10 mouse cellular contexts compared by ENCODE assay signal in the genomic region with DNA sequence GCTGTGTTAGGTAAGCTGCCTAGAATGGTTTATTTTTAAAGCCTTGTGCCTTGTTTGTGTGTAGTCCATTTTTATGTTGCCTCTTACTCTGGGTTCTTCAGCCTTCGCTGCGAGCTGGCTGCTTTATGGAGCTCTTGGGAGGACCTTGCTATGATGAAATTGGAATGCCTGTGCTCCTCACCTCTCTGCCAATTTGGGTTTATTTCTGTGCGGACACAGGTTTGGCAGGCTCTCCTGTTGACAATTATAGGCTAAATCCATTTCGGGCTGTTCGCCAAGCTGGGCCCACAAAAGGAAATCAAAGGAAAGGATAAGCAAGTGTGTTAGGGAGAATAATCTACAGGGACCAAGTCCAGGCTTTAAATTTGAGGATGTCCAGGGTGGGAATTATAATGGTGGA.
DNase-seq lines count a peak whose midpoint lies in the region; ATAC-seq and TF ChIP-seq lines count a peak whose summit lies in the region.
"Had no signal": no experiment of that assay in that cellular context is flagged by ENCODE, and none has a peak within 500 bp of the region (broad histone marks: within the 10 kb centered on the region; RNA-seq: fewer than 3 reads in every experiment).

No protein-coding gene starts in this region.

- WGBS in liver, adult 2 months = 25% methylated on average over 5 of the region's 5 CpGs
- WGBS in liver, embryonic 12.5 days (ENCODE audit: insufficient replicate concordance) = 77% methylated on average over 5 of the region's 5 CpGs
- 69% methylated on average over 5 of the region's 5 CpGs for WGBS in intestine, postnatal 0 days
- WGBS in kidney, embryonic 15.5 days = 71% methylated on average over 5 of the region's 5 CpGs

- H3K9me3 ChIP-seq in liver, embryonic 12.5 days (replicated peaks) = no peaks in the 10 kb centered on the region
- H3K9me3 ChIP-seq in intestine, postnatal 0 days (ENCODE audit: control insufficient read depth) = no peaks in the 10 kb centered on the region
- no peaks in the 10 kb centered on the region for H3K9me3 ChIP-seq in kidney, embryonic 15.5 days (replicated peaks)
- H3K9me3 ChIP-seq: G1E had no signal

- ATAC-seq in liver, embryonic 12.5 days = no peak
- no peak for ATAC-seq in intestine, postnatal 0 days
- ATAC-seq in CD4-positive, CD25-positive, alpha-beta regulatory T cell, adult 4 months = no peak
- ATAC-seq in kidney, embryonic 15.5 days (replicated peaks; ENCODE audit: low FRiP score) = no peak
- ATAC-seq: inflammation-experienced regulatory T-cells, adult 6 months had no signal

- H3K9ac ChIP-seq in liver, adult 2 months (ENCODE audit: low read depth, low read length) = no peak overlapping the region
- no peak overlapping the region for H3K9ac ChIP-seq in liver, embryonic 12.5 days
- no peak overlapping the region for H3K9ac ChIP-seq in intestine, postnatal 0 days (ENCODE audit: low read depth, low read length)
- no peak overlapping the region for H3K9ac ChIP-seq in kidney, embryonic 15.5 days

- H3K4me2 ChIP-seq in liver, embryonic 12.5 days = no peak overlapping the region
- no peak overlapping the region for H3K4me2 ChIP-seq in intestine, postnatal 0 days (replicated peaks; ENCODE audit: low read depth)
- H3K4me2 ChIP-seq in kidney, embryonic 15.5 days = no peak overlapping the region

- no peak for TF ChIP-seq CTCF in liver, adult 2 months (IDR thresholded peaks at IDR 0.05; ENCODE audit: low read depth, low read length)
- TF ChIP-seq CTCF in intestine, postnatal 0 days (IDR thresholded peaks at IDR 0.05; ENCODE audit: low read depth) = no peak

- no peaks in the 10 kb centered on the region for H3K27me3 ChIP-seq in liver, adult 2 months (ENCODE audit: control insufficient read depth, insufficient read depth, low read length)
- H3K27me3 ChIP-seq in liver, embryonic 12.5 days (replicated peaks) = no peaks in the 10 kb centered on the region
- H3K27me3 ChIP-seq in intestine, postnatal 0 days (replicated peaks; ENCODE audit: control insufficient read depth, insufficient read depth, low read length) = no peaks in the 10 kb centered on the region
- no peaks in the 10 kb centered on the region for H3K27me3 ChIP-seq in kidney, embryonic 15.5 days

- intact Hi-C loops in gastrocnemius, postnatal 14 days (cut with DNase I; ENCODE audit: low total_unique reads) = no loop called here

- H3K36me3 ChIP-seq in liver, adult 2 months (ENCODE audit: control insufficient read depth, insufficient read depth, low read length) = no peaks in the 10 kb centered on the region
- no peaks in the 10 kb centered on the region for H3K36me3 ChIP-seq in liver, embryonic 12.5 days
- no peaks in the 10 kb centered on the region for H3K36me3 ChIP-seq in intestine, postnatal 0 days (ENCODE audit: control insufficient read depth, insufficient read depth)
- no peaks in the 10 kb centered on the region for H3K36me3 ChIP-seq in kidney, embryonic 15.5 days
- H3K36me3 ChIP-seq: G1E had no signal

- peak overlapping the region; percentile 24; the same call in 1 of the 2 replicates for H3K27ac ChIP-seq in liver, adult 2 months (replicated peaks; ENCODE audit: insufficient read depth, low read depth, low read length)
- no peak overlapping the region for H3K27ac ChIP-seq in liver, embryonic 12.5 days
- H3K27ac ChIP-seq in intestine, postnatal 0 days (ENCODE audit: low read depth, low read length) = no peak overlapping the region
- H3K27ac ChIP-seq in kidney, embryonic 15.5 days = no peak overlapping the region

- TF ChIP-seq POLR2A in liver, adult 2 months (IDR thresholded peaks at IDR 0.05; ENCODE audit: extremely low read depth, insufficient read depth, low read length) = no peak

- no peaks in the 10 kb centered on the region; the same call in 1 of the 2 replicates for H3K4me1 ChIP-seq in liver, adult 2 months (ENCODE audit: control insufficient read depth, insufficient read depth, low read length)
- no peaks in the 10 kb centered on the region for H3K4me1 ChIP-seq in liver, embryonic 12.5 days
- H3K4me1 ChIP-seq in intestine, postnatal 0 days (replicated peaks; ENCODE audit: control insufficient read depth, insufficient read depth, low read length) = no peaks in the 10 kb centered on the region
- H3K4me1 ChIP-seq in kidney, embryonic 15.5 days = no peaks in the 10 kb centered on the region

- H3K4me3 ChIP-seq in liver, adult 2 months (ENCODE audit: insufficient read depth, low read depth, low read length) = no peak overlapping the region
- H3K4me3 ChIP-seq in liver, embryonic 12.5 days = no peak overlapping the region
- no peak overlapping the region for H3K4me3 ChIP-seq in intestine, postnatal 0 days (ENCODE audit: low read depth, low read length)
- no peak overlapping the region for H3K4me3 ChIP-seq in kidney, embryonic 15.5 days (replicated peaks)

- H3K79me2 ChIP-seq in liver, adult 2 months (ENCODE audit: control insufficient read depth, insufficient read depth, low read length) = no peaks in the 10 kb centered on the region

- peak; percentile 96 for DNase-seq in liver, adult 2 months (ENCODE audit: extremely low read depth, low read depth, low spot score)
- DNase-seq in cerebellum, adult 8-10 months = peak; percentile 28
- peak; percentile 58 for DNase-seq in gastrocnemius, postnatal 14 days
- DNase-seq in ovary, postnatal 10 days (ENCODE audit: low spot score) = peak; percentile 29

Comparison
In these comparisons a context has a peak if more than half of its experiments do, and no peak if none do; other contexts are left out.
1. DNase-seq: peak in every context shown above with its lines; median percentile 96 in liver, adult 2 months; 58 in gastrocnemius, postnatal 14 days; 29 in ovary, postnatal 10 days; 28 in cerebellum, adult 8-10 months.